Mouse (Mus musculus): ENCODE results near the gene Exoc4. TPM values are rescaled to one million over a fixed set of nuclear protein-coding genes. Genes with fewer than 3 reads are reported as not detected.

Gene Exoc4
- total and polyA plus RNA-seq, 3 experiments, result 31.2 to 46.4 (median 41.9) TPM

- H3K9me3 ChIP-seq (replicated peaks; ENCODE audit: low read length), result no peaks in the 10 kb centered on the region
- no peak overlapping the region for H3K9ac ChIP-seq (ENCODE audit: insufficient read depth, low read depth)
- DNase-seq (ENCODE audit: extremely low read depth), result no peak
- no peaks in the 10 kb centered on the region for H3K27me3 ChIP-seq (replicated peaks)
- no peak overlapping the region for H3K27ac ChIP-seq (ENCODE audit: insufficient read depth, low read depth)
- in situ Hi-C loops (cut with MboI; ENCODE audit: low pct_ligation_motif_present, low pct_unique_long_range_greater_than_20kb, low sequenced_read_pairs), result no loop called here
- dilution Hi-C loops (cut with MboI; ENCODE audit: extremely low pct_ligation_motif_present, extremely low pct_unique_long_range_greater_than_20kb, low sequenced_read_pairs), result no loop called here
- no peaks in the 10 kb centered on the region; a peak in 1 of 4 replicates for H3K4me1 ChIP-seq (ENCODE audit: control insufficient read depth in 1 of 2, insufficient read depth in 2 of 2)
- peaks cover 0 to 5% of the 10 kb centered on the region in 2 experiments for H3K36me3 ChIP-seq (replicated peaks in 1 of 2; ENCODE audit: control insufficient read depth in 1 of 2, insufficient read depth in 1 of 2, low read length in 1 of 2)
- no peaks in the 10 kb centered on the region for H3K79me2 ChIP-seq (replicated peaks; ENCODE audit: control insufficient read depth, extremely low read depth, insufficient read depth, poor library complexity, severe bottlenecking)
- no peak overlapping the region for H3K4me2 ChIP-seq (ENCODE audit: insufficient read depth, low read depth, poor library complexity, severe bottlenecking)
- no peak overlapping the region for H3K4me3 ChIP-seq (replicated peaks in 1 of 3; ENCODE audit: low read depth in 2 of 3, low read length in 2 of 3, poor library complexity in 1 of 3)
- TF ChIP-seq ETS1 (conservative IDR thresholded peaks at IDR 0.05; ENCODE audit: low read depth, low read length), result no peak
- TF ChIP-seq CTCF (conservative IDR thresholded peaks at IDR 0.05 in 1 of 2, IDR thresholded peaks at IDR 0.05 in 1 of 2; ENCODE audit: low read depth in 2 of 2, low read length in 2 of 2), result no peak
- TF ChIP-seq ELF1 (IDR thresholded peaks at IDR 0.05; ENCODE audit: low read depth, low read length), result no peak
- no peak for TF ChIP-seq POLR2A (IDR thresholded peaks at IDR 0.05; ENCODE audit: low read depth, low read length)
- TF ChIP-seq ZC3H11A (IDR thresholded peaks at IDR 0.05; ENCODE audit: low read depth, low read length), result no peak
- no peak for TF ChIP-seq NELFE (IDR thresholded peaks at IDR 0.05; ENCODE audit: low read depth, low read length)
- TF ChIP-seq PAX5 (IDR thresholded peaks at IDR 0.05; ENCODE audit: low read length), result no peak
- TF ChIP-seq RAD21 (IDR thresholded peaks at IDR 0.05; ENCODE audit: low read depth, low read length), result no peak
- TF ChIP-seq E2F4 (IDR thresholded peaks at IDR 0.05; ENCODE audit: insufficient replicate concordance, low read depth, low read length), result no peak
- TF ChIP-seq ZMIZ1 (IDR thresholded peaks at IDR 0.05; ENCODE audit: low read depth, low read length), result no peak
- TF ChIP-seq NRF1 (IDR thresholded peaks at IDR 0.05; ENCODE audit: low read depth, low read length), result no peak
- TF ChIP-seq BHLHE40 (IDR thresholded peaks at IDR 0.05; ENCODE audit: low read depth, low read length), result no peak
- TF ChIP-seq TBP (conservative IDR thresholded peaks at IDR 0.05; ENCODE audit: low read depth, low read length), result no peak
- no peak for TF ChIP-seq MAZ (IDR thresholded peaks at IDR 0.05; ENCODE audit: low read depth, low read length)
- no peak for TF ChIP-seq HCFC1 (IDR thresholded peaks at IDR 0.05; ENCODE audit: low read depth, low read length)
- TF ChIP-seq GABPA (IDR thresholded peaks at IDR 0.05; ENCODE audit: insufficient replicate concordance, low read depth, low read length), result no peak
Observed at GRCm38 (mm10) chr6:33977880-33978279, 729.0 kb downstream of the Exoc4 start.

GRCm38 (mm10) chr6:33982709-33983108 is 733.8 kb downstream of the Exoc4 start:
- no peak overlapping the region for H3K4me3 ChIP-seq (replicated peaks in 1 of 3; ENCODE audit: low read depth in 2 of 3, low read length in 2 of 3, poor library complexity in 1 of 3)
- no peaks in the 10 kb centered on the region; a peak in 1 of 4 replicates for H3K4me1 ChIP-seq (ENCODE audit: control insufficient read depth in 1 of 2, insufficient read depth in 2 of 2)
- in situ Hi-C loops (cut with MboI; ENCODE audit: low pct_ligation_motif_present, low pct_unique_long_range_greater_than_20kb, low sequenced_read_pairs), result no loop called here
- H3K79me2 ChIP-seq (replicated peaks; ENCODE audit: control insufficient read depth, extremely low read depth, insufficient read depth, poor library complexity, severe bottlenecking), result no peaks in the 10 kb centered on the region
- no peak for DNase-seq (ENCODE audit: extremely low read depth)
- no peaks in the 10 kb centered on the region for H3K9me3 ChIP-seq (replicated peaks; ENCODE audit: low read length)
- dilution Hi-C loops (cut with MboI; ENCODE audit: extremely low pct_ligation_motif_present, extremely low pct_unique_long_range_greater_than_20kb, low sequenced_read_pairs), result no loop called here
- no peak overlapping the region for H3K9ac ChIP-seq (ENCODE audit: insufficient read depth, low read depth)
- no peaks in the 10 kb centered on the region for H3K27me3 ChIP-seq (replicated peaks)
- H3K27ac ChIP-seq (ENCODE audit: insufficient read depth, low read depth), result no peak overlapping the region
- H3K36me3 ChIP-seq (replicated peaks in 1 of 2; ENCODE audit: control insufficient read depth in 1 of 2, insufficient read depth in 1 of 2, low read length in 1 of 2), result no peaks in the 10 kb centered on the region
- TF ChIP-seq ZC3H11A (IDR thresholded peaks at IDR 0.05; ENCODE audit: low read depth, low read length) (no peak), CHD1 (IDR thresholded peaks at IDR 0.05; ENCODE audit: low read depth, low read length) (no peak), KAT2A (IDR thresholded peaks at IDR 0.05; ENCODE audit: insufficient replicate concordance, low read length) (no peak), PAX5 (IDR thresholded peaks at IDR 0.05; ENCODE audit: low read length) (no peak), ELF1 (IDR thresholded peaks at IDR 0.05; ENCODE audit: low read depth, low read length) (no peak), MAX (IDR thresholded peaks at IDR 0.05; ENCODE audit: low read length) (no peak), MAFK (IDR thresholded peaks at IDR 0.05; ENCODE audit: insufficient replicate concordance, low read length) (no peak), JUND (conservative IDR thresholded peaks at IDR 0.05; ENCODE audit: low read depth, low read length) (no peak), BHLHE40 (IDR thresholded peaks at IDR 0.05; ENCODE audit: low read depth, low read length) (no peak), EP300 (IDR thresholded peaks at IDR 0.05; ENCODE audit: low read length) (no peak), USF2 (conservative IDR thresholded peaks at IDR 0.05; ENCODE audit: low read depth, low read length) (no peak), UBTF (IDR thresholded peaks at IDR 0.05; ENCODE audit: low read depth, low read length) (no peak), GABPA (IDR thresholded peaks at IDR 0.05; ENCODE audit: insufficient replicate concordance, low read depth, low read length) (no peak), RCOR1 (conservative IDR thresholded peaks at IDR 0.05; ENCODE audit: low read depth, low read length) (no peak), POLR2AphosphoS2 (IDR thresholded peaks at IDR 0.05; ENCODE audit: low read depth, low read length) (no peak), RAD21 (IDR thresholded peaks at IDR 0.05; ENCODE audit: low read depth, low read length) (no peak), NRF1 (IDR thresholded peaks at IDR 0.05; ENCODE audit: low read depth, low read length) (no peak), HCFC1 (IDR thresholded peaks at IDR 0.05; ENCODE audit: low read depth, low read length) (no peak)
- no peak overlapping the region for H3K4me2 ChIP-seq (ENCODE audit: insufficient read depth, low read depth, poor library complexity, severe bottlenecking)
